Mouse (Mus musculus) heart, postnatal 4 days (tissue): ENCODE measurements around the gene Zfp652. TPM values are rescaled to one million over a fixed set of nuclear protein-coding genes. Genes with fewer than 3 reads are reported as not detected.

Experiments used
- DNase-seq: peaks from one replicate; pipeline ENCODE4 v3.0.0; 2021
- total RNA-seq, 2 experiments: library from RNA; stranded (reverse); gene quantifications; 2 replicates each; pipeline ENCODE4 v1.2.3; 2021

The Zfp652 gene
- total RNA-seq, 2 experiments from 2014 or later: 42.8 to 48.2 TPM

- DNase-seq: no peak
Observed at GRCm38 (mm10) chr11:95768244-95768643, 55.8 kb downstream of the Zfp652 start.

- no peak for DNase-seq
Observed at GRCm38 (mm10) chr11:95769208-95769607, 56.7 kb downstream of the Zfp652 start.

- peak; percentile 54 for DNase-seq
Observed at GRCm38 (mm10) chr11:95770720-95771364, 58.4 kb downstream of the Zfp652 start.

GRCm38 (mm10) chr11:95771665-95772064 is 59.2 kb downstream of the Zfp652 start:
- no peak for DNase-seq

GRCm38 (mm10) chr11:95773264-95773663 is 60.8 kb downstream of the Zfp652 start:
- DNase-seq: no peak

GRCm38 (mm10) chr11:95777323-95778297 is 65.1 kb downstream of the Zfp652 start:
- peak; percentile 47 for DNase-seq

GRCm38 (mm10) chr11:95778831-95779251 is 66.4 kb downstream of the Zfp652 start:
- no peak for DNase-seq

- DNase-seq: no peak
Observed at GRCm38 (mm10) chr11:95779366-95779765, 66.9 kb downstream of the Zfp652 start.

- DNase-seq: no peak
Observed at GRCm38 (mm10) chr11:95780480-95780879, 68.0 kb downstream of the Zfp652 start.

- DNase-seq: no peak
Observed at GRCm38 (mm10) chr11:95781557-95781956, 69.1 kb downstream of the Zfp652 start.

GRCm38 (mm10) chr11:95783457-95783856 is 71.0 kb downstream of the Zfp652 start:
- DNase-seq: no peak

- DNase-seq: no peak
Observed at GRCm38 (mm10) chr11:95783958-95784357, 71.5 kb downstream of the Zfp652 start.

- DNase-seq: no peak
Observed at GRCm38 (mm10) chr11:95785675-95786074, 73.2 kb downstream of the Zfp652 start.

GRCm38 (mm10) chr11:95786511-95786910 is 74.0 kb downstream of the Zfp652 start:
- DNase-seq: no peak

- DNase-seq: no peak
Observed at GRCm38 (mm10) chr11:95789451-95789891, 77.0 kb downstream of the Zfp652 start.

GRCm38 (mm10) chr11:95791787-95792186 is 79.3 kb downstream of the Zfp652 start:
- no peak for DNase-seq

GRCm38 (mm10) chr11:95792950-95793509 is 80.6 kb downstream of the Zfp652 start:
- DNase-seq: no peak

GRCm38 (mm10) chr11:95794201-95794600 is 81.7 kb downstream of the Zfp652 start:
- DNase-seq: no peak

- DNase-seq: no peak
Observed at GRCm38 (mm10) chr11:95795582-95795981, 83.1 kb downstream of the Zfp652 start.

GRCm38 (mm10) chr11:95805010-95805409 is 92.5 kb downstream of the Zfp652 start:
- no peak for DNase-seq

GRCm38 (mm10) chr11:95805527-95805926 is 93.1 kb downstream of the Zfp652 start:
- DNase-seq: no peak

GRCm38 (mm10) chr11:95807884-95808283 is 95.4 kb downstream of the Zfp652 start:
- DNase-seq: no peak

- no peak for DNase-seq
Observed at GRCm38 (mm10) chr11:95808448-95809011, 96.1 kb downstream of the Zfp652 start.
